Mouse (Mus musculus) heart, adult 2 months (tissue): ENCODE measurements around the gene Agfg2.

Experiments used
- CTCF ChIP-seq: fragments of 200-600 bp; IDR thresholded peaks from 2 replicates; pipeline ENCODE4 v1.8.1; 2022; ENCODE audit warnings: antibody characterized with exemption, mild to moderate bottlenecking, moderate library complexity
- POLR2A ChIP-seq: fragments of 200-500 bp; IDR thresholded peaks from 2 replicates; pipeline ENCODE4 v1.6.1; 2011; ENCODE audit warnings: mild to moderate bottlenecking, low read depth, low read length, control low read depth; ENCODE audit not compliant: insufficient read depth

GRCm38 (mm10) chr5:137670240-137670639, 14.3 kb downstream of the Agfg2 start:
- no peak for TF ChIP-seq POLR2A
- TF ChIP-seq CTCF: peak; percentile 54
